Mouse (Mus musculus) c-Kit-positive CD71-positive TER-119-positive erythroid progenitor cells, embryonic 14.5 days (primary cell): ENCODE results near the gene Hic2.

Experiments
- DNase-seq: peaks from one replicate; pipeline ENCODE4 v3.0.0-alpha.2; 2013; ENCODE audit warnings: low spot score

The Hic2 gene

GRCm38 (mm10) chr16:17276164-17277151, 43.1 kb downstream of the Hic2 start:
- DNase-seq, result peak; percentile 86

DNA sequence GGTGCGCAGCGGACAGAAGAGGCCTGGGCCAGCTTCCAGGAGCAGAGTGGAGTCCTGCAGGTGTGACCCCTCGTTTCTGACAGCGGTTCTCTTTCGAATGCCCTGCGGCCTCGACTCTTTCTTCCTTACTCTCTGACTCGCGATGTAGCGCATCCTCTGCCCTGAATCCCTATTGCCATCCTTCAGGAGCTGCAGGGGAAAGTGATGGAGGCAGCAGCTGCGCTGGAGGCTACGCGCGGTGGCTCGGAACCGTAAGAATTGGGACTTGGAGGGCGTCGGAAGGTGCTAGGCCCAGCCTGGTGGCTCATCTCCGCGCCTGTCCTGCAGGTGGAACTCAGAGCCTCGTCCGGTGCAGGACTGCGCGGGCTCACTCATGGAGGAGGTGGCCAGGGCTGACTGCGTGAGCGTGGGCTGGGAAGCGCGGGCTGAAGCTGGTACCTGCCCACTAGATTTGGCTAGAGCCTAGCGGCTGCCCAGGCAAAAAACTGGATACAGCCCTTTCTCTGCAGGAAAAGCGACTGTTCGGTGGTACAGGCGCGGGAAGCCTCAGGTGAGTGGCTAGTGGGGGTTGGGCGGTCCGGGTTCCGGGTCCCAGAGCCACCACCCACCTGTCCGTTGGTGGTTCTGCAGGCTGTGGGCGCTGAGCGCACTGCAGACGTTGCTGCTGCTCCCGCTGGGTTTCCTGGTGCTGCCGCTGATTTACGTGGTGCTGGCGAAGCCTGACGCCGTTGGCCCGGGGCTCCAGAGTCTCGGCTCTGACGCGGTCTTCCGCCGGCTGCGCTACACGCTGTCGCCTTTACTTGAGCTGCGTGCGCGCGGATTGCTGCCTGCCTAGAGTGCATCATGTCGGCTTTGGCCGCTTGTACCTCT, 44.2 kb downstream of the Hic2 start:
- no peak for DNase-seq

GRCm38 (mm10) chr16:17280471-17280870, 47.1 kb downstream of the Hic2 start:
- DNase-seq, result no peak

DNA sequence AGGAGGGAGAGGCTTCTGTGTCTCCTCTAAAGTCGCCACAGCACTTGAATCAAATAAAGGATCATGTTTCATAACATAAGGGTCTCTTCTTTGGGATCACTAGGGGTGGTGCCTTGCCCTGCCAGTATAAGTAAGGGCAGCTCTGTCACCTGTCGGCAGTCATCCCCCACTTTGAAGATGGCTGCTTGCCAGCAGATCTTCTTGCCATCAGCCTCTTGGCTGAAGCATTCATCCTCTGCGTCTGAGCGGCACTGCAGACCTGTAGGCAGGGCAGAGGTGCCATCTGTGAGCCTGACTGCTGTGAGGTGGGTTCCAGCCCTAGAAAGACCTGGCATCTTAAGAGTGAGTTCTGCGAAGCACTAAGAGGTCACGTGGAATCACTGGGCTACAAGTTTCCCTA, 49.8 kb downstream of the Hic2 start:
- no peak for DNase-seq

- DNase-seq, result no peak
These were observed 53.7 kb downstream of the Hic2 start for GRCm38 (mm10) chr16:17287103-17287502.

GRCm38 (mm10) chr16:17291016-17291415, 57.6 kb downstream of the Hic2 start:
- DNase-seq, result no peak

GRCm38 (mm10) chr16:17292751-17293150, 59.4 kb downstream of the Hic2 start:
- peak; percentile 64 for DNase-seq

GRCm38 (mm10) chr16:17300818-17301217, 67.4 kb downstream of the Hic2 start:
- DNase-seq, result no peak

- DNase-seq, result no peak
These were observed 70.3 kb downstream of the Hic2 start for GRCm38 (mm10) chr16:17303521-17304245.

DNA sequence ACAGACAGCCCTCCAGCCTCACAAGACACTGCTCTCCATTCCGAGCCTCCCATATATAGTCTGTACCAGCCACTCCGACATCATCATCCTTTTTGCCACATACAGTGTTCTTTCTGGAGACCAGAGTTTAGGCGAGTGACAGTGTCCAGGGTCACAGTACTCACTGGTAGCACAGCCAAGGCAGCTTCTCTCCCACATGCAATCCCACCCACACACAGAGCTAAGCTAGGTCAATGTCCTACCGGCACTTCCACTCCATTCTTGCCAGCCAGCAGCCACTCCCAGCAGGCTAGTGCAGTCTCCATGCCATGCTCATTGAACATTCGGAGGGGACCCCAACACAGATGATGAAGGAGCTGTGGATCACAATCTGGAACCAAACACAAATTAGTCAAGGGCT, 74.1 kb downstream of the Hic2 start:
- DNase-seq, result no peak

- no peak for DNase-seq
These were observed 75.7 kb downstream of the Hic2 start for GRCm38 (mm10) chr16:17309036-17309435.

DNA sequence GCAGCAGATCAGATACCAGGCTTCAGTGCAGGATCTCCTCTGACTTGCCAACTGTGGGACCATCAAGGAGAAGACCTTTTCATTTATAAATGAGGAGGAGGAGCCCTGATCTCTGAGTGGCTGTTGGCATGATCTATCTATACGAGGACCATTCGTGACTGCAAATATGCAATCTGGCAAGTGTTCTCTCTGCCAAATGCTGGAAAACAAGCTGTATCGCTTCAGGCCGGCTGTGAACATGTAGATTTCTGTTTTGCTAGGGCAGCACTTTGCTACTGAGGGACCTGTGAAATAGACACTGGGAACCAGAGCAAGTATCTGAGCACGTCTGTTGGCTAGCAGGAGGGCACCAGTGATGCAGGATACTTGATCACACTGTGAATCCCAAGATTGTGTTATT, 79.2 kb downstream of the Hic2 start:
- DNase-seq, result no peak
